Mouse (Mus musculus) layer of hippocampus, adult 2 months (tissue): ENCODE results near the gene Smad3. TPM values are rescaled to one million over a fixed set of nuclear protein-coding genes. Genes with fewer than 3 reads are reported as not detected.

ENCODE experiments used
- DNase-seq, 2 experiments: peaks; one replicate each; pipeline ENCODE4 v3.0.0; 2022; ENCODE audit warnings: low spot score in 2 of 2
- H3K27ac ChIP-seq: fragments of 200-600 bp; 2 replicates; pipeline ENCODE4 v1.8.1; 2022
- H3K4me3 ChIP-seq: fragments of 200-600 bp; 2 replicates; pipeline ENCODE4 v1.8.1; 2022; ENCODE audit warnings: mild to moderate bottlenecking
- CTCF ChIP-seq: fragments of 200-600 bp; conservative IDR thresholded peaks from 2 replicates; pipeline ENCODE4 v1.8.1; 2022; ENCODE audit warnings: antibody characterized with exemption, mild to moderate bottlenecking, moderate library complexity
- total RNA-seq, 2 experiments: library from RNA; stranded (reverse); gene quantifications; 2 replicates each; pipeline ENCODE4 v1.2.3; 2021

The Smad3 gene
- total RNA-seq, 2 experiments from 2014 or later = 48.7 to 49.6 TPM

DNA sequence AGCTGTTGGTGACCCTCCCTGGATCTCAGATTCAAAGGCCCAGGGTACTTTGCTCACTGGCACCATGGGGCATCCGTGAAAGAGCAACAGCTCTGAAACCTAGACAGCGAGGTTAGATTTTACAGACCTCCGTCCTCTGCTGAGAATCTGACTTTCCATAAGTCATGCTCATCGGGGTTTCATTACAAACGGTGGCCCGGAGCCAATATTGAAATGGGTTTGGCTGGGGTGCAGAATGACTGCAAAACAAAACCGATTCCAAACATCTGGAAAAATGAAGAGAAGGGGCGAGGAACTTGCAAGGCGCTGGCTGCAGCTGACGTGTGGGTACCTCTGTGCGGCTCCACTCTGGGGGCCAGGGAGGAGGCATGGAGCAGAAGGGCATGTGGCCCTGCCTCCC, 106.2 kb downstream of the Smad3 start:
- no peak overlapping the region for H3K4me3 ChIP-seq
- peak overlapping the region; percentile 81 for H3K27ac ChIP-seq
- no peak for TF ChIP-seq CTCF

DNA sequence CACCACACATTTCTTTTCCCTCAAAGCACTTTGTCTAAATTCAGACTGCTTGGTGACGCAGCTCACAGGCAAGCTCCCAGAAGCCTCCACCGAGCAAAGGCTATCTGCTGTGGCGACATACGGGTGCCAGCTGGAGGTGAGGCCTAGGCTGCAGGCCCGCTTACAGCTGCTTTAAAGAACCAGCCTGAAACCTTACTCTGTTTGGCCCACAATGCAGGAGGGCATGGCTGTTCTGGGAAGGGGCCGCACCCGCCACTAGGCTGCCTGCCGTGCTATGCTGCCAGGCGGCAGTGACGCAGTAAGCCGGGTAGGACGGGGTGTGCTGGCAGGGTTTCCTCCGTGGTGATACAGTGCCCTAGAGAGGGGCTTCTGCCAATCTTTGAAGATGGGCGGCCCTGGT, 106.9 kb downstream of the Smad3 start:
- peak overlapping the region; percentile 81 for H3K27ac ChIP-seq
- no peak; the same call in 1 of the 2 replicates for TF ChIP-seq CTCF
- DNase-seq = peak; percentile 32 to 42

More for the DNA sequence above, 106.2 kb downstream of the Smad3 start:
- DNase-seq = no peak

DNA sequence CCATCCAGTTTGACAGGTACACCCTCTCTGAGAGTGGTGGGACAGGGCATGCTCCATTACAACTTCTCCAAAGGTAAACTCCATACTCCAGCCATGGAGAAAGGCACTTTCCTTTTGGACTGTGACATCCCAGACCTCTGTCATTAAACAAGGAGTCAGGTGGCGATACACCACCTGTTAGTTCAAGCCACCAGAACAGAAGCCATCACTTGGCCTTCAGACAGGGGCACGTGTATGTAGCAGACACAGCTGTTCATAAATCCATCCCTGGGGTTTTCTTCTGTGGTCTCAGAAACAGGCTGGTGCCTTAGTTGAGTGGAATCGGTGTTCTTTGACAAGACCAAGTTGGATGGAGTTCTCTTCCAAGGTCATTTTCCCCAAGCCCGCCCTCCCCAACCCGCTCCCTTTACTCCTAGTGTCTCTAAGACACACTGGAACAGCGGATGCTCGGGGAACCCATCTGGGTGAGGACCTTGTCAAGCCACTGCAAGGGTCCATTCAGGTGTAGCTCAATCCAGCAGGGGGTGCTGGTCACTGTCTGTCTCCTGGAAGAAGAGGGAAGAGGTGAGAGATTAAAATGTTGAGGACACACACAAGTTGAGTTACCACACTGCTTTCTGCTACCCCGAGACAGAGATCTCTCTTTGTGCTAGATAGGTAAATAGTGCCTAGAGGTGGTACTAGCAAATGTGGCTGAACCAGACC, 107.8 kb downstream of the Smad3 start:
- no peak for DNase-seq
- Histone ChIP-seq H3K4me3 (no peak overlapping the region), H3K27ac (peak overlapping the region; percentile 81)
- TF ChIP-seq CTCF = peak; percentile 67

More for the DNA sequence above, 106.9 kb downstream of the Smad3 start:
- H3K4me3 ChIP-seq = no peak overlapping the region

DNA sequence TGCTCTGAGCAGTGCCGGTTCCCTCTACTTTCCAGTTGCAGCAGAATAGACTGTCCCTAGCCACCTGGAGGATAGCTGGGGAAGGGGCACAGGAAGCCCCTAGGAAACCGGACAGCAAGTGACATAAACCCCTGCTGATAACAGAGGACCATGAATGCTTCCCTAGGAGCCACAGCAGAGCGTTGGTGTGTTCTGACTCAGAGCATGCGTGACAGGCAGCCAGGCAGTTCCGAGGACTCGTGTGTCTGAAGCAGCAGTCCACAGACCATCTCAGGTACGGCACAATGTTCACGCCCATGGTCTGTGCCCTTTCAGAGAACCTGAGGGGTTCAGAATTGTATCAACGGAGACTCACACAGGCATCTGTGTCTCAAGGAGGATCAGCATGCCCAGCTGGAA, 109.3 kb downstream of the Smad3 start:
- TF ChIP-seq CTCF = peak; percentile 31
- Histone ChIP-seq H3K27ac (peak overlapping the region; percentile 81), H3K4me3 (no peak overlapping the region)
- DNase-seq = no peak

DNA sequence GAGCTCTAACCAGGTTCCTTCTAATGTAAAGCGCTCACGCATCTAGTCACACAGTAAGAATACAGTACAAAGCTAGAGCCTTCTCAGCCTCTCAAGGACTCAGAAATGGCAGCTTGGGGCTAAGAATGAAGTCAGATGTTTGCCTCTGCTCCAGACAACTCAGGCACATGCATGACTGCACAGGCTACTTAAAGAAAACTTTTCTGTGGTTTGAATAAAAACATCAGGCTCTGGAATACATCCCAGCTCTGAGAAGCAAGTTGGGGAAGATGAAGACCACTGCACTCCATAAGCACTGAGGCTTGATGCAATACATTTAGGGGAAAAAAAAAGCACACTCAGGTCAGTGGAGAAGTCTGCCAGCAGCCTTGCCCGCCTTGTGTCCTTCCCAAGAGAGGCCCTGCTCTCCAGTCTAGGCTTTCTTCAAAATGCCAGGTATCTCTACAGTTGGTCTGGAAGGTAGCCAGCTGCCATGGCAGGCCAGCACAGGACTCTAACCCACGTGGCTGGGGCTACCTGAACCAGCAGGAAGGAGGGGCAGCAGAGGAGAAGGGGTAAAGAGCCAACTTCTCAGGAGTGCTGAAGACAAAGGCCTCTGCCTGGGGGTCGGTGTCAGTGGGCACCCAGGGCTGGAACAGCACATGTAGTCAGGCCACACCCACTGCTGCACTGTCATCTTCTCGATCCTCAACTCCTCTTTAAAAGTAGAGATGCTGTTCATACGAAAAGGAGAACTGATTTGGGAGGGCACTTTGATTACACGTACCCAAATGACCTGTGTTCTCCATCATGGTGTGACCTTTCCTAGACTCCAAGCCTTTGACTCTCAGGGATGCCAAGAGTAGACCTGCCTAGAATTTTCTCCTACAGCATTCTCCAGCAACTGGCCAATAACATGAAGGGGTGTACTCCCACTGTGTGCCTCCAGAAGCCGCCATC, 109.9 kb downstream of the Smad3 start:
- peak overlapping the region; percentile 81 for H3K27ac ChIP-seq
- H3K4me3 ChIP-seq = no peak overlapping the region
- DNase-seq = no peak
- no peak; the same call in 1 of the 2 replicates for TF ChIP-seq CTCF

DNA sequence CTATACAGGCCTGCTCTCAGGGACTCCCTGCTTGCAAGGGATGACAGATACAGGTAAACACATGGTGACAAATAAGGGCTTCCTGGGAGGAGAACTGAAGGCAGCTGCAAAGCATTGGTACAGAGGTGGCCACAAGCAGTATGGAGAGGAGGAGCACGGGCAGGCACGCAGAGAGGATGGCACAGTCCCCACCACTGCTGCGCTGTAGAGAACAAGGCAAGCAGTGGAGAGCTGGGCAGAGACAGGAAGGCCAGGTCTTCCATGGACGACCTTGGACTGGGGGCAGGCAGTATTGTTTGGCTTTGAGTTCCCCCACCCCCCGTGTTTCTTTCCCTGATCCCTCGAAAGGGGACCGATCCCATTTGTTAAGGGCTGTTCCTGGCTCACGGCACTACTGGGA, 112.7 kb downstream of the Smad3 start:
- Histone ChIP-seq H3K4me3 (no peak overlapping the region), H3K27ac (peak overlapping the region; percentile 39)
- no peak for DNase-seq
- TF ChIP-seq CTCF = no peak

DNA sequence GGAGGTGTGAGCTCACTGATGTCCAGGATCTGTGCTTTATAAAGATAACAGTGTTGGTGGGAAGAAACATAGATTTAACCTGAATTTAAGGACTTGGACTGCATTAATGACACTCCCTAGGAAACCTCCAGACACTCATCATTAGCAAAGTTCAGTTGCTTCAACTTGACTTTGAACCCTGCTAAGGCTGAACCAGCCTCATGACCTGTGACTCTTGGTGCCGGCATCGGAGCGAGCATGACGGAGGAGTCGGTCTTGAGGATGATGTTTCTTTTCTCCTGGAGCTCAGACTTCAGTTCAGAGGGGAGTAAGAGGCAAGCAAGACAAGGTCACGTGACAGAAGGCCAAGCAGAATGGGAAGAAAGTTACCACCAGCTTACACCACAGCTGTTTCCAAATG, 113.8 kb downstream of the Smad3 start:
- Histone ChIP-seq H3K27ac (no peak overlapping the region), H3K4me3 (no peak overlapping the region)
- TF ChIP-seq CTCF = no peak
- DNase-seq = no peak

DNA sequence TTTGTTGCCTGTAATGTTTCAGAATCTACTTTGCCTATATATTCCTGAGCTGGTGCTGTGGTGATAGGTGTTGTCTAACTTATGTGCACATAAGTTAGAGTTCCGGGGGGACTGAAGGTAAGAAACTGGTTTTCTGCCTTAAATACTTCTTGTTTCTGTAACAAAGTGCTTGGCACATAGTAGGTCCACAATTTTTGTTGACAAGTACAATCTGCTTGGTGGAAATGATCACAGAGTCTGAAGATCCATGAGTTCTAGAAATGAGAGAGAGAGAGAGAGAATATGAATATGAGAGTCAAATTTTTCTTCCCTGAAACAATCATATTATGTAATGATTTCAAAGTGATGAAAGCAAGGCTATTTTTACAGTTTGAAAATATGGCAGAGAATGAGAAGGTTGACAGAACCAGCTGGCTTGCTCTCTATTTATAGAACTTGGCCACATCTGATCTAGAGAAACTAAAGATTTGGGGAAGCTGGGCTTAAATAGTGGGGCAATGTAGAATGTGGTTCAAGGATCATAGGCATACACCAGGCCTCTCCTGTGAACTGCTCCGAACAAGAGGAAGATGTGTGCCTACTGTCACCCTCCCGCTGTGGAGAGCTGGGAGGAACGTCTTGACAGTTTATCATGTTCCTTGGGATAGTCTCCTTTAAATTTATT, 115.7 kb downstream of the Smad3 start:
- TF ChIP-seq CTCF = no peak
- no peak overlapping the region for H3K4me3 ChIP-seq
- H3K27ac ChIP-seq = peak overlapping the region; percentile 86
- peak in 1 of 2 experiments; percentile 46 for DNase-seq

DNA sequence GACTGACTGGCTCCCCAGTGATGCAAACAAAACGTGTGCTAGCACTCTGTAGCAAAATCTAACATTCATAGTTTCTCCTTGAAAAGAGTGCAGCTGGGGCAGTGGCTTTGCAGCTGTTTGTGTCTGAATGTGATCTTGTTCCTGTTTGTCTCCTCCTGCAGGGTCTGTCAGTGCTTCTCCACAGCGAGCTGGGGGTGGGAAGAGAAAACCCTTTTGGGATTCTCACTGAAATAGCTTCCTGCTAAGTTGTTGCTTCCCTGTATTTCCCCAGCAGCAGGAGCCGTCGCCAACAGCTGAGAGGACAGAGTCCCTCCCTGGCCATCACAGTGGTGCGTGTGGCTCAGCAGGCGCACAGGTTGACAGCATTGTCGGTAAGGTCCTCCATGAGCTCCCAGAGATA, 121.7 kb downstream of the Smad3 start:
- H3K4me3 ChIP-seq = no peak overlapping the region
- no peak for DNase-seq
- peak overlapping the region; percentile 39; the same call in 1 of the 2 replicates for H3K27ac ChIP-seq
- TF ChIP-seq CTCF = no peak

DNA sequence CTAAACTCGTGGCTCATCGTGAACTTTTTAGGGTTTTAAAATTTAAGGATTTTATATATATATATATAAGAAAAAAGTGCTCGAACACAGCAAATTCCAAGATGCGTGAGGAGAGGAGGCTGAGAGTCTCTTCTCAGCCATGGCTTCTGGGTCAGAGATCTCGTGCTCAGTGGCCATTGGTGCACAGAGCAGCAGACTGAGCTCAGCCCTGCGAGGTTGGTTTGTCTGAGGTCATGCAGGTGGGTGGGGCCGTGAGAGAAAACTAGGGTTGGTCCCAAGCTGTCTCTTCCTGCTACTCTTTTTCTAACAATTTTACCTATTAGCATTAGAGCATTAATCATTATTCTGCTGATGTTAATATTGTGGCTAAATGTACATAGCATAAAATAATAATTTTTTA, 124.5 kb downstream of the Smad3 start:
- H3K27ac ChIP-seq = peak overlapping the region; percentile 84
- no peak for DNase-seq
- no peak for TF ChIP-seq CTCF
- H3K4me3 ChIP-seq = no peak overlapping the region

DNA sequence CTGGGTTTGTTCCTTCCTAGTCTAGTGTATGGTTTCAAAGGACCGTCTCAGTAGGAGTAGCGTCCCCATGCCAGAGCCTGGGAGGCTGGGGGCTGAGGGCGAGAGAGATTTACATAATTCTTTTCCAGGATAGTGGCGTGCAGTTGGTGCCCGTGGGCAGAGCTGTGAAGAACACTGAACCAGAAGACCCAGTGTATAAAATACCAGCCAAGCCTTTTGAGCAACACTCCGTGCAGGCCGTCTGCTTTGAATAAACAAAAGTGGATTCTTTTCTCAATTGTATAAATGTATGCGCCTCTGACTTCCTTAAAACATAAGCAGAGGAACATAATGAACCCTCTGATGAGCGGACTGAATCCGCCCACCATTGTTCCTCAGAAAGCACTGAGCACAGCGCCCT, 124.9 kb downstream of the Smad3 start:
- TF ChIP-seq CTCF = no peak
- Histone ChIP-seq H3K27ac (peak overlapping the region; percentile 84), H3K4me3 (no peak overlapping the region)
- peak; percentile 53 to 80 for DNase-seq

DNA sequence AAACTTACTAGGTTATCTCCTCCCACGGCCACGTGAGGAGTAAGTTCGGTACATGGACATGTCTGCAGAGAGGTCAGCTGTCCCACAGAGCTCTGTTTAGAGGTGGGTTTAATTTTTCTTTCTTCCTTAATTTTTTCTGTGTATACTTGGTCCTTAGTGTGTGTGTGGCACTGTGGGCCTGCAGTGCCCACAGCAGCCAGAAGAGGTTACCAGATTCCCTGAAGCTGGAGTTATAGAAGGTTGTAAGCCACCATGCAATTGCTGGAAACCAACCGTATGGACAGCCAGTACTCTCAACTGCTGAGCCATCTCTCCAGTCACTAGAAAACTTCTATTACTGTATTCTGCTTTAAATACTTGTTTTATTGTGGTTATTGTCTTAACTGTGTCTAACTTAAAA, 125.7 kb downstream of the Smad3 start:
- DNase-seq = no peak
- Histone ChIP-seq H3K4me3 (no peak overlapping the region), H3K27ac (peak overlapping the region; percentile 84)
- peak; percentile 69 for TF ChIP-seq CTCF
